Mouse (Mus musculus) T-cell, adult 2 months (primary cell): ENCODE results near the gene Alpl.
A peak's percentile ranks its signal among the peaks of the same experiment; 100 is the strongest.

Experiments
- DNase-seq: peaks from one replicate; pipeline ENCODE4 v3.0.0; 2022; ENCODE audit warnings: low spot score

The Alpl gene

DNA sequence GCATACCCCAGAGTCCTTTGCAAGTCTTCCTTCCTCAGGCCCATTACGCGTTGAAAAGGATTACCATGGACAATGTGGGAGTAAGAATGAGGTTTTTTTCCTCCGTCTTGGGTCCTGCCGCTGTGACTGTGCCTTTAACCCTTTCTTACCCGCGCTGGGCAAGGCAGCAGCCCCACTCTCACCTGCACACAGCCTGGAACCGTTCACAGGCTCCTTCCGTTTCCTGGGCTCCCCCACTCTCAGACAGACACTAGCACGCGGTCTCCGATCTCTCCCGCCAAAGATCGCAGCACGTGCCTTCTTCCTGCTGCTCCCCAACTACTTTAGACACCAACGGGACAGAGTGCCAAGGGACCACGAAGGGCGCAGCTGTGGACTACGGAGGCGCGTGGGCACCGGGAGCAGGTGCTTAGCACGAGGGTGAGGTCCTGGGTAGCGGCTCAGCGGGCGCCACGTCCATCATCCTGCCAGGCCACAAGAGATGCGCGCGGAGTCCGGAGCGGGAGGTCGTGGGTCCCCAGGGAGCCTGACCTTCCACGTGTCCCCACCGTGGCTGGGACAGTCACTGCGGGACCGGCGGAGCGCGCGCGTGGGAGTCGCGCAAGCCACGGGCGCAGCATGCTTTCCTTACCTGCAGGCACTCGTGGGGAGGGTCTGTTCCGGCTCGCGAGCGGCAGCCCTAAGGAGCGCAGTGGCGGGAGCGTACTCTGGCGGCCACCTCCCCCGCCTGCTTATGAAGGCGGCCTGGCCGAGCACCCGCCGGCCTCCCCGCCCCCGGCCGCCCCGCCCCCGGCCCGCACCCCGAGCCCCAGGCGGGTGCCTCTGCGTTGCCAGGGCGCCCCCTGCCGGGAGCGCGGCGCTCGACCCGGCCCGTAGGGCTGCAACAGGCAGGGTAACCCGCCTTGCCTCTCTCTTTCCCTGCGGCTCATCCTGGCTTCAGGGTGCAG is at the start of gene Alpl:
Gene Alpl (minus strand): TSS at position 774 of the 947 bp plus-strand sequence.
- DNase-seq = peak; percentile 54

DNA sequence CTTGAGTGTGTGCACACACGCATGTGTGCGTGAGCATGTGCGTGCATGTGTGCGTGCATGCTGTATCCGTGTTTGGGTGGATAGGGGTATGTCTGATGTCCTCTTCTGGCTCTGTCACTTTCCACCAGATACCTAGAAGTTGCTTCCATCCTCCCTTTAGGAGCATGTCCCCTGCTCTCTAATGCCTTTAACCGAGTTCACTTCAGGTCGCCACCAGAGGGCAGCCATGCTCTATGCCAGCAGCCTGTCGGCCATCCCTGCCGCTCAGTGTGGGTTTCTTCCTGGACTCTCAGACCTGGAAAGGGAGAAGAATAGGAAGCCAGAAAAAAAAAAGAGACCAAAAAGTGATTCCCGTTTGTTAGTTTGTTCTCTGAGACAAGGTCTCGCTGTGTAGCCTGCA is 48.5 kb upstream of the Alpl start:
- peak; percentile 51 for DNase-seq

DNA sequence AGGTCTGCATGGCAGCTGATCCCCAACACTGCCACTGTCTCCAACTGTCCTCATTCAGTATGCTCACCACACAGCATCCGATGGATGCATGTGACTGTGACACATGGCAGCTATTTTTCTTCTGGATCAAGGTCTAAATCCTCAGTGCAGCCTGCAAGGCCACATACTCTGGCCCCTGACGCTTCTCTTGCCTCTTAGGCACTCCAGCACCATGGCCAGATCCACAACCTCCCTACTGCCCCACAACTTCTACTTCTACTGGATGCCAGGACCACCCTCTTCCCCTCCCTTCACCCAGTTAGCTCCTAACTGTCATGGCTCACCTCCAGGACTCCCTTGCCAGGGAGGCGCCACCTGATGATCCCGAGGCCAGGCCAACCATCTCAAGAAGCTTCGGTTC is 43.3 kb upstream of the Alpl start:
- no peak for DNase-seq

DNA sequence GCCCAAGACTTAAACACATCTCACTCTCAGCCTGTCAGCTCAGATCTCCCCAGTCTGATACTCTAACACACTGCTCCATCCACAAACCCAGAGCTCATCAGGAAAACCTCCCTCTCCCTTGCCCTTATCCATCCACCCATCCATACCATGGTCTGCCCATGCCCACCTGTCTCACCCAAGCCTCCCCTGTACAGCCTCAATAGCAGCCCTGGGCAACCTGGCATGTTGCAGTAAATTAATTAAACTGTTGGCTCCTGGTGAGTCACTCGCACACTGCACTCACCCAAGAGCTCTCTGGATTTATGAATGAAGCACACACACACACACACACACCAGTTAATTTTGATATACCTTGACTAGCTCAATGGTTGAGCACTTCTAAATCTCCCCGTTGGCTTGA is 42.6 kb upstream of the Alpl start:
- DNase-seq = no peak

DNA sequence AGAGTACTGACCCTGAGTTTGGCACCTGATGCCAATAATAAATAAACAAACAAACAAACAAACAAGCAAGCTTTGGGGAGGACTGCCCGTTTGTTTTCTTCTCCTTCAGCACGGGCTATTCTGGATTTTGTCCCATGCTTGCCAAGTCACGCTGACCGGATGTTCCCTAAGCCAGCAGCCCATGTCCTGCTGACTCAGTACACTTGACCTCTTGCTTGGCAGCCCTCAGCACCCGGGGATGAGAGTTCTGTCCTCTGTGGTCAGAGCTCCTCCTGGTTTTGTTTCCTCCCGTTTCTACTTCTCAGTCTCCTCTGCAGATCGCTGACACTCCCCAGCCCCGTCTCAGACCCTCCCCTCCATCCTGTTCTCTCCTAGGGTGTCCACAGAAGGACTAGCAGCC is 41.6 kb upstream of the Alpl start:
- no peak for DNase-seq

DNA sequence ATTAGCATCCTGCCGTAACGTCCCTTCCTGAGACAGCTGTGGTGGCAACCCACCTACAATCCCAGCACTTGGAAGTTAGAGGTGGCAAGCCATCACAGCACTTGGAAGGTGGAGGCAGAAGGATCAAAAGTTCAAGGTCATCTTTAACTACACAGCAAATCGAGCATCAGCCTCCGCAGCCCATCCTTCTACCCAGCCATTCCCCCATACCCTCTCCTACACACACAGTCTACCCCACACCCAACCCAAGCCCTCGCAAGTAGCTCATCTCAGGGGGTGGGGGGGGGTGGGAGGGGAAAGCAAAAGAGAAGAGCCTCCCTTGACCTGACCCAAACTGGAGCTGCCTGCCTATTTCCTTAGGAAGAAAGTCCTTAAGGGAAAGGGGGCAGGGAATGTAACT is 40.6 kb upstream of the Alpl start:
- no peak for DNase-seq

DNA sequence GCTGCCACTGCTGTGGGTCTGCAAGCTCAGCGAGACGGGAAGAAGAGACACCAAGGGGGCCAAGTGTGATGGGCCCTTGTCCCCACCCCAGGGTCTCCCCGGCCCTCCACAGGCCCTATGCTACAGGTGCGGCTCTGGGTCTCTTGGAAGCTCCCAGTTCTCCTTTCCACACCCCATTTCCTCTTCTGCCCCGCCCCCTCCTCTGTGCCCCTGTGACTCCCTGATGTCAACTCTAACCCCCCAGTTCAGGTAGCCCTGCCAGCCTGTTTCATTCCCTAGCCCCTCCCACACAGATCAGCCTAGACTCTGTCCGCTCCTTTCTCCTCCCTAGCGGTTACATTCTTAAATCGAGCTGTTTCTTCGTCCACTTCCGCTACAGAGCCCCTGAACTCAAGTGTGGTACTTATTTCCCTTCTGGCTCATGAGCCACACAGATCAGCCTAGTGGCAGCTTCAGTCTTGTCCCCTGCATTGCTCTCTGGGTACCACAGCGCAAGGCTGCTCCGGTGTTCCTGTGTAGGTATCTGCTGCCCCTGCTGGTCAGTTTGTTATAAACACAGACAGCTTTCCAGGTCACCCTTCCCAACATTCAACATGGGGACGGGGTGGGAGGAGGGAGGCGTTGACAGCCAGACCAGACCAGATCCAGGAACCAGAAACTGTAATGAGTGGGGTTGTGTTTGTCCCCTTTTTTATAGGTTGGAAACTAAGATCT is 39.6 kb upstream of the Alpl start:
- peak; percentile 60 for DNase-seq

DNA sequence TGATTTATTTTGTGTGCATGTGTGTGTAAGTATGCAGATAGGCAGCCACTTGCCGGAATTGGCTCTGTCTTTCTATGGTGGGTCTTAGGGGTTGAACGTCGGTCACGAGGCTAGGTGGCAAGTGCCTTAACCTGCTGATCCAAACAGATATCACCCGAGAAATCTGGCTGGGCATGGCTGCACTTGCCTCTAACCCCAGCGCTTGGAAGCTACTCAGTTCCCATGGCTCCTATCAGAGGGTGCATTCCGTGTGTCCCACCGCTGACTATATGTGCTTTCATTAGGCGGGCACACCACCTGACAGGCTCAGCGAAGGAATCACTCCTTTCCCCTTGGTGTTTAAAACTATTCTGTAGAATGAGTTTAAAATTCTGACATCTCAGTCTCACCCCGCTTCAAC is 35.4 kb upstream of the Alpl start:
- DNase-seq = no peak

DNA sequence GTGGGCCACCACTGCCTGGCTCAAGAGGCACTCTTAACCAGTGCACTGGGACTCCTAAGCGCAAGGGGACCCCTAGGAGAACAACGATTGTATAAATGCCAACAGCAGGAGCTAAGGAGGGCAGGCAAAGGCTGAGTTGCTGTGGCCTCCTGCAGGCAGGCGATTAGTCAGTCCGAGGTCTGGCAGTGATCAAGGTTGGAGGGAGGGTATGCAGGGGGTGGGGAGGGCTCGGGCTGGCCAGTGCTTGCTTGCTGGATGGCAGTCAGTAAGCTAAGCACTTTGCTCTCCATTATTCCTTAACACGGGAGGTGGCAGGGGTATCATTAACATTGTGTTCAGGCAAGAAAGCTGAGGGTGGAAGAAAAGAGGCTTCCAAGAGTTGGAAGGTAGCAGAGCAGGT is 34.2 kb upstream of the Alpl start:
- DNase-seq = no peak

DNA sequence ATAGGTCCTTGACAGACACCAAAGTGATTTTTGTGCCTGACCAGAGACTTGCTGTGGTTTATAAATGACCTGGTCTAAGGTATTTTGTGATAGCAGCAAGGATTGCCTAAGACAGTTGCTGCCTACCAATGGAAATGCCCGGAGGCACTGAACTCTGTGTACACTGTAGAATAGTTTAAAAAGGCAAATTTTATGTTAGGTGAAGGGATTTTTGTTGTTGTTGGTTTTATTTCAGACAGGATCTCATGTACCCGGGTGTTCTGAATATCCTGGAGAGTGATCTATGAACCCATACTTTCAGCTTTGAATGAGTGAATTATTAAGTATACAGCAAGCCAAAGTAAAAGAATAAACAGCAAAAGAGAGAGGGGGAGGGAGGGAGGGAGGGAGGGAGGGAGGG is 28.7 kb upstream of the Alpl start:
- DNase-seq = no peak

DNA sequence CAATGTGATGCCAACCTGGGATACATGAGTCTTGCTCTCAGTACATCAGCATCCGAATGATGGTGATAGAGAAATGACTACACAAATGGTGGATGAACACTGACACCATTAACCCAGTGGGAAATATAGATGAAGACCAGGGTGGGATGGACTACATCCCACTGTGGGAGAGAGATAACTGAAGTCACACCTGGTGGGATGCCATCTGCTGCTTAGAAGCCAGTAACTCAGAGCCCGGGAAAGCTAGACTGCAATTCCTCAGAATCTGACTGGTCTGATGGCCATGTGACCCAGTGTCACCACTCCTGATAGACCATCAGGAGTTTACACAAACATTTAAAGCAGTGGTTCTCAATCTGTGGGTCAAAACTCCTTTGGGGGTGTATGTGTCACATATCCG is 27.4 kb upstream of the Alpl start:
- DNase-seq = no peak

DNA sequence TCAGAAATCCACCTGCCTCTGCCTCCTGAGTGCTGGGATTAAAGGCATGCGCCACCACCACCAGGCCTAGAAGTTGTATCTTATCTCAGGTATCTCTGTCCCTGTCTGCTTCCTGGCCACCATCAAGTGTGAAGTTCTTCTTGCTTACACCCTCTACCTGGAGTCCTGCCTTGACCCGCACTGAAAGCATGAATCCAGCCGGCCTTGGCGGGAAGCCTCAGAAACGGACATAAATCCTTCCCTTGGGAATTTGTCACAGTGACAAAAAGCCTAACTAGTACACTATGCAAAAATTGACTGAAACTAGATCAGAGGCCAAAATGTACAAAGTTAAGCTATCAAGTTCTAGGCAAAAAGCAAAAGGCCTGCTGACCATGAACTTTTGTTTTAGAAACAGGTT is 26.4 kb upstream of the Alpl start:
- DNase-seq = no peak

DNA sequence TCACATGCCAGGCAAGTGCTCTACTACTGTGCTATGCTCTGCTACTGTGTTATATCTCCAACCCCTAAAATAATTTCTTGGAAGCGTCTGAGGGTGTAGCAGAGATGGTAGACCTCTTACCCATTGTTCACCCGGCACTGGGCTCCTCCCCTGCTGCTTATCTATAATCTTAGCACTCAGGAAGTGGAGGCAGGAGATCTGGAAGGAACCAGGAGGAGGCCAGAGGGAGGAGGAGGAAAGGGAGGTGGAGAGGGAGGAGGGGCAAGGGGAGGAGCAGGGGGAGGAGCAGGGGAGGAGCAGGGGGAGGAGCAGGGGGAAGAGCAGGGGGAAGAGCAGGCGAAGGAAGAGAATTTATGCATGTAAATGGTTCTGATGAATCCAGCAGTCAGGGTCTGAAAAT is 24.5 kb upstream of the Alpl start:
- no peak for DNase-seq

DNA sequence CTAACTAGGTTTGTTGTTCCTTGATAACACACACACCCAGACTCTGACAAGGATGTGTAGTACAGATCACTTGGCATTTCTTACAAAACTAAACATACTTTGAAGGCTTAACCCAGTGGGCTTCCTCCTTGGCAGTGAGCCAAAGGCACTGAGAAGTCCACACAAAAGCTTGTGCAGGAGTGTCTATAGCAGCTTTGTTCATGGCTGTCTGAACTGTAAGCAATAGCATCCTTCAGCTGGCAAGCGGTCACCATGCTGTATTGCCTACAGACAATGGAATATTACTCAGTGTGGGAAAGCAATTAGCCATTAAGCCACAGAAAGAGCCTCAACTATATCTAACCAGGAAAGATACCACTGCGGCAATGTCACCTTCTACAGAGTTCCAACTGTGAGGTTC is 23.3 kb upstream of the Alpl start:
- DNase-seq = no peak

DNA sequence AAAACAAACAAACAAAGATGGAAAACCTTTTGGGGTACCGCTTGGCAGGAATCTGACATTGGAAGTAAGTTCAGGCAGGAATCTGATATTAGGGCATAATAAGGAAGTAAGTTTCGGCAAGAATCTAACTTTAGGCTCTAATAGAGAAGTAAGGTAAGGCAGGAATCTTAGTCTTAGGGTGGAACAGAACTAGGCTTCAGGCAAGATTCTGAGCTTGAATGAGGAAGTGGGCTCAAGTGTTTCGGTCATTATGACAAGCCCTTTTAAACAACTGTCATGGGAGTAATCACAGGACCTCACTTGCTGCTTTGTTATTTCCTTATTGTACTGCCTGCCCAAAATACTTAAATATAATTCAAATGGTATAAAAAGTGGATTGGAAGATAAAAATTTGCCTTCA is 22.2 kb upstream of the Alpl start:
- DNase-seq = no peak

DNA sequence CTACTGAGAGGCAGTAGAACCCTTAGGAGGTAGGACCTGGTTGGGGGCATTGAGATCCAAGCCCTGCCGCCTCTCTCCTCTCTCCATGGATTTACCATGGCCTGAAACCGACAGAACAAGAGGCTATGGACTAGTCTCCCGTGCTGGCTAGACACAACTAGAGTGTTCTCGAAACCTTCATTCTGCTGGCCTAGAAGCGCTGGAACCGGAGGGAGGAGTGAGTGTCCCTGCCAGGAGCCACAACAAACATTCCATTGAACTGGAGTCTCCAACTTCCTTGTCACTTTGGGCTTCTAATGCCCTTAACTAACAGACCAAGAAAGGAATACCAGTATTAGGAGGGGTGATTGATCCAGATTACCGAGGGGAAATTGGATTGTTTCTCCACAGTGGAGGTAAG is 20.0 kb upstream of the Alpl start:
- no peak for DNase-seq

DNA sequence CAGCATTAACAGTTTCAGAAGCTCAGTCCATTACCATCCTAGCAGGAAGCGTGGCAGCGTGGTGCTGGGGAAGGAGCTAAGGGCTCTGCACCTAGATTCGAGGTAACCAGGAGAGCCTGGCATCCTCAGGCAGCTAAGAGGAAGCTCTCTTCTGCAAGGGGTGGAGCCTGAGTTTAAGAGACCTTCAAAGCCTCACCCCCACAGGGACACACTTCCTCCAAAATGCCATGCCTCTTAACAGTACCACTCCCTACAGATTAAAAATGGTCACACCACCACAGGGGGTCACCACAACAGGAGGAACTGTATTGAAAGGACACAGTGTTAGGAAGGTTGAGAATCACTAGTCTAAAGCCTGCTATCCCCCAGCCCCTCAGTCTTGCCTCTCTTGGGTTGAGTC is 19.3 kb upstream of the Alpl start:
- no peak for DNase-seq

DNA sequence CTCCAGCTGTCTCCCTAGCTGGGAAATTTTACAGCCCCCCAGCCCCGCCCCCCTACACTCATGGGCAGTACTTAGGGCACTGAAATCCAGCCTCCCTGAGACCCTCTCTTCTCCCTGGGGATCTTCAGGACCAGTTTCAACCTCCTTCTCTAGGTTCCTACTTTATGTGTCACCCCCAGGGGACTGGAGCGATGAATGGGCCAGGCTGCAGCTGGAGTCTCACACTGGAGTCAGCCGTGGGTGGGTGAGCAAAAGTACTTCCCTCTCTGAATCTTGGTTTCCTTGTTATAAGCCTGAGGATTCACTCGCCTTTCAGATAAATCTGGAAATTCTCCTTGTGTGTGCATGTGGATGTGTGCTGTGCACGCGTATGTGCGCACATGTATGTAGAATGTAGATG is 18.0 kb upstream of the Alpl start:
- DNase-seq = no peak

DNA sequence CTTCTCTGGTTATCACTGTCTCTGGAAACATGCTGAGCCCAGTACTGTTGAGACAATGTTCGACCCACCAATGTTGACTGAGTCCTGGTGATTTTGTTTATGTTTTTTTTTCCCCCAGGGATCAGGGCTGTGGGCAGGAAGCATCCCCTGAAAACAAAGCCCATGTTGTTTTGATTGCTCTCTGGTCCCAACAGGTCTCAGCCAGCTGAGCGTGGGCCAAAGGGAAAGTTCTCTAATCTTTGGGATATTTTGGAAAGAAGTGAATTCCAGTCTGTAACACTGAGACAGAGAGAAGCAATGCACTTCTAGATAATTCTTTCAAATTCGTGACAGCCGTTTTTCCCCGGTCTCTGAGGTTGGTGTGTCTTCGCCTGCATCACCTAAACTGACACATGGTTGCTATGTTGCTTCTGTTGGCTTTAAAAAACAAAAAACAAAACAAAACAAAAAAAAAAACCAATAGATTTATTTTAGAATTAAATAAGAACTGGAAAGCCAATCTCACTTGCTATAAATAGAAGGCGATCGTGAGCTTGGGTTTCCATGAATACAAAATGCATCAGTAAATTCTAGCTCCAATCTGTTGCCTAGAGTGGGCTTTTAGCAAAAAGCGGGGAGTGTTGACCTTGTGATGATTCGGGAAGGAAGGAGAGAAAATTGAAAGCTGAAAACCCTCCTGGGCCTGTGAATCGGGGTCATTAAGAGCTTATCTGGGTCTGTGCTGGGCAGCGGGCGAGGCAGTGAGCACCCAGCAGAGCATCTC is 16.9 kb upstream of the Alpl start:
- no peak for DNase-seq

DNA sequence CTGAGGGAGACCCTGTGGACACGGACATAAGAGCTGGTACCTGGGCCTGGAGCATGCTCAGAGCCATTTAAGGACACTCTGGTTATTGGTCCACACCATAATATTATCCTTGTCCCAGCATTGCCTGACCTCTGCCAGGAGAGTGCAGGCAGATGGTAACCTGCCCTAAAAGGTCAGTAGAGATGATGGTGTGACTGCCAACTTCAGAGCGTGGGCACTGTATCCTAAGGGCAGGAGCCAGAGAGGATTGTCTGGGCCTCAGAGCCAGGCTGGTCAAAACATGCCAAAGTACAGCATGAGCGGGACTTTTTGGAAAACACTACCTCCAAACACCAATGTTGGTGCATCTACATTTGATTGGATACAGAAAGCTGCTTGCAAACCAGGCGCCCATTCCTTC is 13.8 kb upstream of the Alpl start:
- no peak for DNase-seq

DNA sequence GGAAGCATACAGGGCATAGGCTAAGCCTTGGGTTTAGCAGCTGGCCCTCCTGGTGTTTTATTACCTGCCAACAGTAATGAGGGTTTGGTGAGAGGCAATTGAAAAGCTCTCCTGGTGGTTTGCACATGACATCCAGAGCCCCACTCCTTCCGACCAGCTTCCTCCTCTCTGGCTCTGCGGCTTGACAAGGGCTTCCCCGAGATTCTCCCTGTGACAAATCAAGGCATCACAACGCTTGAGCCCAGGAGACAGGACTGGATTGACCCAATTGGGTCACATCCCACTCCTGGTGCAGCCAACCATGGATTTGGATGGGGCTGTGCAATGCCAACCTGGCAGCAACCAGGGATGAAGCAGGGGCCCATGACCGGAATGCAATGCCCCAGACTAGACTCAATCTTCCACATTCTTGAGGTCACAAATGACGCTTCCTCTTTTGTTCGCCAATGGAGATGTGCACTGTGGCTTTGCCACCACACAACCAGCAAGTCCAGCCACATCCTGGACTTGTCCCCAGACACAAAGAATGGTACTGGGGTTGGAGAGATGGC is 11.2 kb upstream of the Alpl start:
- DNase-seq = no peak

DNA sequence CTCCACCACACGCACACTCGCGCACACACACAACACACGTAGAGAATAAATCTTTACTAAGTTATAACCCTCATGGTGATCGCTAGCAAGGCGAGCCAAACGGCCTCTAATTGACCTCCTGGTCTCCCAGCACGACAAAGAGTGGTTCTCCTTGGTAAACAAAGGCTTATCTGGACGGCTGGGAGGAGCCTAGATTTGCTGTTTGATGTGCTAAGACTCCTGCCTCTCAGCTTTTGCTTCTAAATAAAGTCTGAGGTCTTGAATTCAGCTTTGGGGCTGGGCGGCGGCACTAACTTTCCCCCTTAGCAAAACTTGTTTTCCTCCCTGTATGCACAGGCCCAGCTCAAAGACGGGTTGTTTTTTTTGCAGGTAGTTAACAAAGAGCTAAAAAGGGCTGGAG is 5.0 kb upstream of the Alpl start:
- no peak for DNase-seq

DNA sequence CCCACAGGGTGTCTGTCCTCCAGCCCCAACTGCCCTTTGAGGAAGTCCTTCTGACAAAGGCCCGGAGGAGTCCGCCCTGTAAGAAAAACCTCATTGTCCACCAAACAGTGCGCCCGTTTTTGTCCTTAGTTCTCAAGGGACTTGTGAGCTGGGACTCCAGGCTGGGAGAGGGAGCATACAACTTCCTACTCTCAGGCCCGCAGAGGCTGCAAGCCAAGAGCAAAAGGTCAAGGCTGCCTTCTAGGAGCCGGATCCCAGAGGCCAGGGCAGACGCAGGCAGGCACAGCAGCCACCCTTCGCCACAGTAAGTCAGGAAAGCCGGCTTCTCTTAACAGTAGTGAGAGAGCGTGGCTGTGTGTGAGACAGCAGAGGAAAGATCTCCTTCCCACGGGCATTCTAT is 4.1 kb upstream of the Alpl start:
- no peak for DNase-seq
